Mouse (Mus musculus) stomach, embryonic 14.5 days (tissue): ENCODE measurements around the gene Calm3. TPM values are rescaled to one million over a fixed set of nuclear protein-coding genes. Genes with fewer than 3 reads are reported as not detected.
A peak's percentile ranks its signal among the peaks of the same experiment; 100 is the strongest.

ENCODE experiments used
- ATAC-seq: fragments of 200-750 bp; cut with Nextera tagmentation; 2 replicates; pipeline ENCODE4 v1.8.0; 2017; ENCODE audit warnings: low read depth, moderate TSS enrichment; ENCODE audit not compliant: insufficient number of reproducible peaks, insufficient read depth, low FRiP score
- H3K27ac ChIP-seq: fragments of 300-500 bp; sonication (generic); 2 replicates; pipeline ENCODE4 v1.5.1; 2014; ENCODE audit warnings: mild to moderate bottlenecking, low read length, moderate library complexity, mixed read lengths
- H3K27me3 ChIP-seq: fragments of 300-500 bp; sonication (generic); 2 replicates; pipeline ENCODE4 v1.6.1; 2014; ENCODE audit warnings: low read length, control low read depth, mixed read lengths; ENCODE audit not compliant: control insufficient read depth, insufficient read depth
- H3K36me3 ChIP-seq: fragments of 300-500 bp; sonication (generic); 2 replicates; pipeline ENCODE4 v1.6.1; 2014; ENCODE audit warnings: mild to moderate bottlenecking, control low read depth, low read length, moderate library complexity, mixed read lengths; ENCODE audit not compliant: control insufficient read depth, insufficient read depth
- H3K4me1 ChIP-seq: fragments of 300-500 bp; sonication (generic); 2 replicates; pipeline ENCODE4 v1.6.1; 2014; ENCODE audit warnings: low read length, control low read depth, mixed read lengths; ENCODE audit not compliant: control insufficient read depth, insufficient read depth
- H3K4me2 ChIP-seq: fragments of 300-500 bp; sonication (generic); replicated peaks from 2 replicates; pipeline ENCODE4 v1.6.1; 2014; ENCODE audit warnings: low read depth, low read length, control low read depth
- H3K4me3 ChIP-seq: fragments of 300-500 bp; sonication (generic); 2 replicates; pipeline ENCODE4 v1.5.1; 2014; ENCODE audit warnings: low read depth, low read length, control low read depth
- H3K9ac ChIP-seq: fragments of 300-500 bp; sonication (generic); replicated peaks from 2 replicates; pipeline ENCODE4 v1.6.1; 2014; ENCODE audit warnings: low read depth, mild to moderate bottlenecking, control low read depth, low read length, moderate library complexity, mixed read lengths
- H3K9me3 ChIP-seq: fragments of 300-500 bp; sonication (generic); 2 replicates; pipeline ENCODE4 v1.6.1; 2016; ENCODE audit warnings: low read depth, low read length, control low read depth; ENCODE audit not compliant: control insufficient read depth
- WGBS: fragments of 180-500 bp; shearing (Covaris S2); extraction: QIAGEN DNeasy Blood & Tissue Kit; methylation state at CpG from one replicate; pipeline ENCODE4 v1.1.7; 2014; 5-methylcytosine and 5-hydroxymethylcytosine counted together
- polyA plus RNA-seq: library from polyadenylated mRNA; unstranded; fragments of >200 nt; fragmentation: Nextera tagmentation; extraction: Ambion mirVana; gene quantifications from 2 replicates; pipeline ENCODE4 v1.2.1, GENCODE M21; 2014

Calm3 gene
- polyA plus RNA-seq, 1 experiment from 2014 or later = 148 TPM

DNA sequence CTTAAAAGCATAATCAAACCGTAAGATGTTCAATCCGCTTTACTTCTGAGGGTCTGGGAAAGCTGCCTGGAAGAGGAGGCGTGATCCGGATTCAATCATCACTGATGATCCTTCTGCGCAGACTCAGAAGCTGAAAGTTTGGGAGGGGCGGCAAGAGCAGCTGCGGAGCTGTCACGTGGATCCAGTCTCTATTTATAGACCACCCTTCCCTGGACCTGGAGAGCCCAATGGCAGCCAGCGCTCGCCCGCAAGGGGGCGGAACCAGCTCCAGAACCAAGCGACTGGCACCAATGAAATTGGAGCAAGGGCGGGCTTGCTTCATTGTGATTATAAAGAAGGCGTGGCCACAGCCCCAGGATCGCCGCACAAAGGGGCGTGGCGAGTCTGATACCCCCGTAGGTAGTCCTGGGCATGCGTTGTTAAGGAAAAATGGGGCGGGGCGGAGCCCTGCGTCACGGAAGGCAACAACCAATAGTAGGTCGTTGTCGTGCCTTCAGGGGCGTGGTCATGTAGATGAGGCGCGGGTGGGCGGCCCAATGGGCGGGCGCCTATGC is 49.1 kb downstream of the Calm3 start:
- Histone ChIP-seq H3K4me1 (peaks cover 16% of the 10 kb centered on the region), H3K36me3 (no peaks in the 10 kb centered on the region; the same call in 1 of the 2 replicates), H3K4me3 (peak overlapping the region; percentile 75), H3K4me2 (peak overlapping the region; percentile 77), H3K27ac (peak overlapping the region; percentile 95), H3K9me3 (no peaks in the 10 kb centered on the region), H3K9ac (no peak overlapping the region), H3K27me3 (no peaks in the 10 kb centered on the region)
- under 1% methylated on average over 33 of the region's 33 CpGs for WGBS
- peak; percentile 97 for ATAC-seq

DNA sequence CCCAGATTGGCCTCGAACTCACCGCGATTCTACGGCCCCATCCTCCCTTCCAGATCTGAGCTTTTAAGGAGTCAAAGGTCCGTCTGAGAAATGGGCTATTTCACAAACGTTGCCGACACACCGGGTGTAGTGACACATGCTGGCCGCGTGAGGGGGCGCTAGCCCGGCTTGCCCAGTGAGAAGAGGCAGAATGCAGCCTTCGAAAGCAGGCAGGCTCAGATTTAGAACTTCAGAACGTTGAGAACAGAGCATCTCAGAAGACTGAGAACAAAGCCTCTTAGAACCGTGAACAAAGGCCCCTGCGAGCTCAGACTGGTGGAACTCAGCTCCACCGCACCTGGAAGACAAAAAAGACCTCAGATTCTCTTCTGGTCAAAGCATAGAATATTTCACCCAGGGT is 49.7 kb downstream of the Calm3 start:
- Histone ChIP-seq H3K36me3 (no peaks in the 10 kb centered on the region; the same call in 1 of the 2 replicates), H3K4me3 (peak overlapping the region; percentile 21), H3K4me1 (peaks cover 17% of the 10 kb centered on the region; the same call in 1 of the 2 replicates), H3K4me2 (peak overlapping the region; percentile 39), H3K9ac (no peak overlapping the region), H3K27me3 (no peaks in the 10 kb centered on the region), H3K27ac (peak overlapping the region; percentile 95), H3K9me3 (no peaks in the 10 kb centered on the region)
- ATAC-seq = no peak
- WGBS = 4% methylated on average over 17 of the region's 17 CpGs

DNA sequence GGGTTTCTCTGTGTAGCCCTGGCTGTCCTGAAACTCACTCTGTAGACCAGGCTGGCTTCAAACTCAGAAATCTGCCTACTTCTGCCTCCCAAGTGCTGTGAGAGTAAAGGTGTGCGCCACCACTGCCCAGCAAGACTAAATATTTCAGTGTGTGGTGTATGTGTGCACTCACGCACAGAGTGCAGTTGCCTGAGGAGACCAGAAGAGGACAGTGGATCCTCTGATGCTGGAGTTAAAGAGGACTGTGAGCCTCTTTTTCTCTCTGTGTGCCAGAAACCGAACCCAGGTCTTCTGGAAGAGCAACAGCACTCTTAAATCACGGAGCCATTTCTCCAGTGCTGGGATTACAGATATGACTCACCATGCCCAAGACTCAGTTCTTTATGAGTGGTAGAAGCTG is 50.5 kb downstream of the Calm3 start:
- ATAC-seq = no peak
- Histone ChIP-seq H3K27me3 (no peaks in the 10 kb centered on the region), H3K9me3 (no peaks in the 10 kb centered on the region), H3K4me3 (no peak overlapping the region), H3K36me3 (no peaks in the 10 kb centered on the region; the same call in 1 of the 2 replicates), H3K4me1 (peaks cover 17% of the 10 kb centered on the region; the same call in 1 of the 2 replicates), H3K27ac (no peak overlapping the region), H3K9ac (no peak overlapping the region), H3K4me2 (no peak overlapping the region)
- 95% methylated on average over 4 of the region's 4 CpGs for WGBS

DNA sequence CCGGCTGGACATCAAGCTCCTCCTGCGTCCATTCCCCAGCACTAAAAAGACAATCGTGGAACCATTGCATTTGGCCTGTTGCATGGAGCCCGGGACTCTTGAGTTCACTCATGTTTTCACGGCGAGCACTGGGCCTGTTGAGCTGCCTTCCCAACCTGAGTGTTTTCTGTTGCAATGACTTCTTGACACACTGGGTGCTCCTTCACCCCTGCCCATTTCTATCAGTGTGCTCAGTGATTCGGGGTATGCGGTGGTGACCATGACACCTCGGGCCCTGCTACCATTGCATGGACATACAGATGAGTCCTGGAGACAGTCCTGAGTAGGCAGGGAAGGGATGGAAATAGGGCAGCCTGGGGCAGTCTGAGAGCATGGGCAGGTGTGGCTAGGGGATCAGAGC is 51.4 kb downstream of the Calm3 start:
- no peak overlapping the region for H3K4me2 ChIP-seq
- H3K9ac ChIP-seq = no peak overlapping the region
- H3K27ac ChIP-seq = no peak overlapping the region
- ATAC-seq = no peak
- H3K4me1 ChIP-seq = peaks cover 17% of the 10 kb centered on the region; the same call in 1 of the 2 replicates
- WGBS = 94% methylated on average over 9 of the region's 9 CpGs
- H3K9me3 ChIP-seq = no peaks in the 10 kb centered on the region
- no peak overlapping the region for H3K4me3 ChIP-seq
- no peaks in the 10 kb centered on the region for H3K27me3 ChIP-seq
- H3K36me3 ChIP-seq = no peaks in the 10 kb centered on the region; the same call in 1 of the 2 replicates

DNA sequence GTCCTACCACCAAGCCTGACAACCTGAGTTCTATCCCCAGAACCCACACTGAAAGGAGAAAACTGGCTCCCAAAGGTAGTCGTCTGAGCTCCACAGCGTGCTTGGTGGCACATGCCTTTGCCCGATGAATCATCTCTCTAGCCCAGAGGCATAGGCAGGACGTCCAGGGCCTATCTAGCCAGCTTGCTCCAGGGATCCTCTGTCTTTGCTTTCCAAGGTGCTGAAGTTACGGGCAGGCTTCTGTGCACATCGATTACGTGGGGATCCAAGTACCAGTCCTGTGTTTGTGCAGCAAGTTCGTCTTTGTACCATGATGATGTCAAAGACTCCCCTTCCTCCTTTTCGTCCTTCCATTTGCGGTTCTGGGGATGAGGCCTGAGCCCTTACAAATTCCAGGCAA is 52.3 kb downstream of the Calm3 start:
- Histone ChIP-seq H3K27me3 (no peaks in the 10 kb centered on the region), H3K4me1 (0 out of 2 replicates have a peak, but pooled peaks cover 10% of the 10 kb centered on the region), H3K9me3 (no peaks in the 10 kb centered on the region), H3K4me2 (no peak overlapping the region), H3K36me3 (no peaks in the 10 kb centered on the region; the same call in 1 of the 2 replicates), H3K4me3 (no peak overlapping the region), H3K27ac (no peak overlapping the region), H3K9ac (no peak overlapping the region)
- no peak for ATAC-seq
- WGBS = 82% methylated on average over 10 of the region's 10 CpGs

DNA sequence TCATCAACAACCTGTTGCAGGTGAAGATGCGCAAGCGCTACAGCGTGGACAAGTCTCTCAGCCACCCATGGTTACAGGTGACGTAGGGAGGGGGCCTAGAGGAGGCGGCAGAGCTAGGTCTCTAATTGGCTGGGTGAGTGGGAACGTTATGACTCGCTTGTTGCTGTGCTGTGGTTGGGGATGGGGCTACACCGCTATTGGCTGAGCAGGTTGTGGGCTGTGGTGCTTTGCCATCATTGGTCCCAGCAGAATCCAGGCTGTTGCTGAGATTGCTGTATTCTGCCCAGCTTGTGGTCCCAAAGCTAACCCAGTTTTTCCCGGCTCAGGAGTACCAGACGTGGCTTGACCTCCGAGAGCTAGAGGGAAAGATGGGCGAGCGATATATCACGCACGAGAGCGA is 54.4 kb downstream of the Calm3 start:
- WGBS = 26% methylated on average over 16 of the region's 16 CpGs

DNA sequence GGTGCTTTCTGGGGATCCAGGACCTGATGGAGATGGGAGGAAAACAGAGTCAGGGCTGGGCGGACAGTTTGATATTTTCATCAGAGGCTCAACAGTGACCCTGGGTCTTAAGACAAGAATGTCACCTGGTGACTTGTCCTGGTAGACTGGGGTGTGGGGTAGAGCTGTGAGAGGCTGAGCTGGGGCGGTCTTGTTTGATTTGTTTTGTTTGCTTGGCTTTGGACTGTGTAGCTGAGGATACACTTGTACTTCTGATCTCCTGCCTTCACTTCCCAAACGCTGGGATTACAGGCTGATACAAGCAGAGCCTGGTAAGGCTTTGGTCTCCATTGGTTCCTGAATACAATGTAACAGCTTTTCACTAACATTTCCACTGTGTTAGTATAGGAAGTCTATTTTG is 56.4 kb downstream of the Calm3 start:
- H3K9me3 ChIP-seq = no peaks in the 10 kb centered on the region
- ATAC-seq = no peak
- H3K9ac ChIP-seq = no peak overlapping the region
- no peak overlapping the region for H3K4me3 ChIP-seq
- no peak overlapping the region for H3K4me2 ChIP-seq
- WGBS = 76% methylated on average over 3 of the region's 3 CpGs
- peaks cover 22% of the 10 kb centered on the region for H3K36me3 ChIP-seq
- 0 out of 2 replicates have a peak, but pooled peaks cover 4% of the 10 kb centered on the region for H3K4me1 ChIP-seq
- no peaks in the 10 kb centered on the region for H3K27me3 ChIP-seq
- H3K27ac ChIP-seq = no peak overlapping the region

More for the DNA sequence above, 54.4 kb downstream of the Calm3 start:
- Histone ChIP-seq H3K27ac (no peak overlapping the region), H3K4me3 (no peak overlapping the region), H3K27me3 (no peaks in the 10 kb centered on the region), H3K9me3 (no peaks in the 10 kb centered on the region), H3K4me2 (peak overlapping the region; percentile 20; the same call in 1 of the 2 replicates), H3K4me1 (0 out of 2 replicates have a peak, but pooled peaks cover 8% of the 10 kb centered on the region), H3K9ac (no peak overlapping the region), H3K36me3 (peaks cover 10% of the 10 kb centered on the region; the same call in 1 of the 2 replicates)
- ATAC-seq = peak; percentile 87
